Mouse (Mus musculus) liver, embryonic 14.5 days (tissue): Measurements from ENCODE around the gene Ccdc47.

ENCODE experiments used
- CTCF ChIP-seq: IDR thresholded peaks from 2 replicates; pipeline ENCODE4 v1.5.1; 2016; ENCODE audit warnings: antibody characterized with exemption, low read depth, control low read depth
- EP300 ChIP-seq: IDR thresholded peaks from 2 replicates; pipeline ENCODE4 v1.6.1; 2016; ENCODE audit warnings: antibody characterized with exemption, low read depth

DNA sequence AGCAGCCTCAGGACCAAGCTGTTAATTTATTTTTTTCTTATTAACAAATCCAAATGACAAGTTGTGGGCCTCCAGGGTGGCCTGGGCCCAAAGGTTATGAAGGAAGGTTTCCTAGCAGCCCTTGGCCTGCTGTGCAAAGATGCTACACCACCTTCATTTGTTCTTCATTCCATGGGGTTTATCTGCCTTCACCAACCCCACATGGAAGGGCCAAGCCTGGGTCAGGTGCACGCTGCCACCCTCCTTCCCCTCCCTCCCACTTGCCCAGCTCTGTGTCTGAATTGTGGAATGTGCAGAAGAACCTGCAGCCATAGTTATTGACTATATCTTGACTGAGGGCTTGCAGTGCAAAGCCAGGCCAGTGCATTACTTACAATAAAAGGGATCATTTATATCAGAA is 59.9 kb downstream of the Ccdc47 start:
- TF ChIP-seq CTCF (no peak), EP300 (no peak)
